ENCODE assay signal across 9 mouse cellular contexts in the genomic region with DNA sequence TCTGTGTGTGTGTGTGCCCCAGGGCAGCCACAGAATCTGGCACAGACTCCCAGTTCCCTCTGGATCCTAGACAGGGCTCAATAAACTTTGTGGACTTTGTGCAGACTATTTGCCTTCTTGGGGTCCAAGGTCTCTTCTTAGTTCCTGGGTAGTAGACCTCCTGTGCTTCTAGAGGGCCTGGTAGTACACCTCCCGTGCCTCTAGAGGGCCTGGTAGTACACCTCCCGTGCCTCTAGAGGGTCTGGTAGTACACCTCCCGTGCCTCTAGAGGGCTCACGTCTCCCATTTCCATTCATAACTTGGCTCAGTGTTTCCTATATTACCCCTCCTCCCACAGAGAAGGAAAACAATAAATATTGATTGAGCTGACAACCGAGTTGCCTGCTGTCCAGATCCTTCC. TPM values are rescaled to one million over a fixed set of nuclear protein-coding genes. Genes with fewer than 3 reads are reported as not detected.
DNase-seq lines count a peak whose midpoint lies in the region; TF ChIP-seq lines count a peak whose summit lies in the region.
"Had no signal": no experiment of that assay in that cellular context is flagged by ENCODE, and none has a peak within 500 bp of the region (broad histone marks: within the 10 kb centered on the region; RNA-seq: fewer than 3 reads in every experiment).

No protein-coding gene starts in this region.

- H3K4me1 ChIP-seq in spleen, adult 2 months (ENCODE audit: control insufficient read depth, insufficient read depth, insufficient read length), result no peaks in the 10 kb centered on the region
- peaks cover 14% of the 10 kb centered on the region for H3K4me1 ChIP-seq in small intestine, adult 2 months (ENCODE audit: control insufficient read depth, insufficient read depth, insufficient read length, low read length)
- H3K4me1 ChIP-seq in forebrain, embryonic 10.5 days, result peaks cover 5% of the 10 kb centered on the region; the same call in 1 of the 2 replicates
- H3K4me1 ChIP-seq: limb, embryonic 15.5 days had no signal

- peak; percentile 63 for TF ChIP-seq CTCF in gastrocnemius, adult 2 months (IDR thresholded peaks at IDR 0.05)
- peak; percentile 22; the same call in 1 of the 2 replicates for TF ChIP-seq CTCF in spleen, adult 2 months (IDR thresholded peaks at IDR 0.05; ENCODE audit: extremely low read depth, insufficient read depth, insufficient read length, insufficient replicate concordance)
- TF ChIP-seq CTCF in small intestine, adult 2 months (IDR thresholded peaks at IDR 0.05; ENCODE audit: extremely low read depth, insufficient read length, insufficient replicate concordance, low read depth, low read length), result peak; percentile 99; the same call in 1 of the 2 replicates

- intact Hi-C loops in gastrocnemius, adult 2 months (cut with DNase I), result no loop called here
- intact Hi-C loops in gastrocnemius, postnatal 14 days (cut with DNase I; ENCODE audit: low total_unique reads), result no loop called here

- H3K36me3 ChIP-seq in spleen, adult 2 months (ENCODE audit: control insufficient read depth, insufficient read depth, low read length), result no peaks in the 10 kb centered on the region
- no peaks in the 10 kb centered on the region for H3K36me3 ChIP-seq in small intestine, adult 2 months (ENCODE audit: control insufficient read depth, insufficient read depth, low read length)
- H3K36me3 ChIP-seq in forebrain, embryonic 10.5 days (replicated peaks), result no peaks in the 10 kb centered on the region
- H3K36me3 ChIP-seq: limb, embryonic 15.5 days had no signal

- WGBS in spleen, adult 2 months, result 25% methylated on average over 5 of the region's 5 CpGs
- 6% methylated on average over 5 of the region's 5 CpGs for WGBS in small intestine, adult 2 months
- WGBS in forebrain, embryonic 10.5 days, result 31% methylated on average over 5 of the region's 5 CpGs

- TF ChIP-seq POLR2A in spleen, adult 2 months (IDR thresholded peaks at IDR 0.05; ENCODE audit: low read depth, low read length), result no peak
- TF ChIP-seq POLR2A in small intestine, adult 2 months (IDR thresholded peaks at IDR 0.05; ENCODE audit: low read depth, low read length), result no peak

- no peak overlapping the region for H3K27ac ChIP-seq in gastrocnemius, adult 2 months
- no peak overlapping the region for H3K27ac ChIP-seq in spleen, adult 2 months (ENCODE audit: insufficient read depth, low read length)
- peak overlapping the region; percentile 33; the same call in 1 of the 2 replicates for H3K27ac ChIP-seq in small intestine, adult 2 months (ENCODE audit: insufficient read depth, low read depth, low read length)
- H3K27ac ChIP-seq in forebrain, embryonic 10.5 days, result no peak overlapping the region
- H3K27ac ChIP-seq: limb, embryonic 15.5 days had no signal

- H3K4me3 ChIP-seq in gastrocnemius, adult 2 months, result no peak overlapping the region
- H3K4me3 ChIP-seq in spleen, adult 2 months (ENCODE audit: extremely low read depth, insufficient read depth, insufficient read length), result no peak overlapping the region
- peak overlapping the region; percentile 33 for H3K4me3 ChIP-seq in small intestine, adult 2 months (ENCODE audit: low read depth, low read length)
- H3K4me3 ChIP-seq in forebrain, embryonic 10.5 days, result no peak overlapping the region
- H3K4me3 ChIP-seq: limb, embryonic 15.5 days had no signal

- H3K27me3 ChIP-seq in spleen, adult 2 months (ENCODE audit: control insufficient read depth, insufficient read depth, low read length), result no peaks in the 10 kb centered on the region
- no peaks in the 10 kb centered on the region for H3K27me3 ChIP-seq in small intestine, adult 2 months (ENCODE audit: control insufficient read depth, insufficient read depth, low read length)
- H3K27me3 ChIP-seq in forebrain, embryonic 10.5 days (ENCODE audit: poor library complexity, severe bottlenecking), result no peaks in the 10 kb centered on the region
- H3K27me3 ChIP-seq: limb, embryonic 15.5 days had no signal

- no peaks in the 10 kb centered on the region for H3K9me3 ChIP-seq in forebrain, embryonic 10.5 days
- H3K9me3 ChIP-seq: limb, embryonic 15.5 days had no signal

- DNase-seq in gastrocnemius, adult 2 months, result no peak
- DNase-seq in gastrocnemius, postnatal 14 days, result no peak
- no peak for DNase-seq in spleen, adult 2 months (ENCODE audit: low read depth in 1 of 2, low spot score in 2 of 2)
- DNase-seq in spleen, adult 12 weeks (ENCODE audit: low spot score), result no peak
- DNase-seq in embryo, embryonic 10.5 days (ENCODE audit: low spot score), result peak; percentile 74
- DNase-seq in layer of hippocampus, postnatal 10 days (ENCODE audit: low spot score in 2 of 2), result peak; percentile 63 to 69
- no peak for DNase-seq in forebrain, embryonic 10.5 days (ENCODE audit: extremely low spot score, low spot score)

RNA-seq across cellular contexts. Expression of a gene that starts 4.9 kb away (rescaled TPM):
- not detected for total RNA-seq in gastrocnemius, adult 2 months (2021)
- under 1 TPM; 0.09 to 0.29 TPM for total RNA-seq in gastrocnemius, postnatal 14 days (2021)
- polyA plus RNA-seq in spleen, adult 2 months (2012; rRNA removed), result 0.13 and 0.18 TPM in 2 replicates
- total RNA-seq in layer of hippocampus, postnatal 10 days (2021), result under 1 TPM; 0.51 to 0.78 TPM
- polyA plus RNA-seq in small intestine, adult 2 months (2012; rRNA removed), result 0.08 and 0.39 TPM in 2 replicates
- polyA plus RNA-seq in forebrain, embryonic 10.5 days (2016; fragmentation: Nextera tagmentation; extraction: Ambion mirVana), result not detected in 2 replicates

RNA-seq across cellular contexts. Expression of a gene that starts 10.4 kb away (rescaled TPM):
- not detected for total RNA-seq in gastrocnemius, adult 2 months (2021)
- total RNA-seq in gastrocnemius, postnatal 14 days (2021), result not detected
- polyA plus RNA-seq in spleen, adult 2 months (2012; rRNA removed), result not detected in 2 replicates
- total RNA-seq in layer of hippocampus, postnatal 10 days (2021), result not detected
- polyA plus RNA-seq in small intestine, adult 2 months (2012; rRNA removed), result not detected in 2 replicates
- polyA plus RNA-seq in forebrain, embryonic 10.5 days (2016; fragmentation: Nextera tagmentation; extraction: Ambion mirVana), result not detected in 2 replicates

RNA-seq across cellular contexts. Expression of a gene that starts 23.8 kb away (rescaled TPM):
- not detected for total RNA-seq in gastrocnemius, adult 2 months (2021)
- not detected for total RNA-seq in gastrocnemius, postnatal 14 days (2021)
- polyA plus RNA-seq in spleen, adult 2 months (2012; rRNA removed), result 0.09 TPM in 1 of 2 replicates, not detected in the other
- not detected for total RNA-seq in layer of hippocampus, postnatal 10 days (2021)
- 0.15 and 0.37 TPM in 2 replicates for polyA plus RNA-seq in small intestine, adult 2 months (2012; rRNA removed)
- polyA plus RNA-seq in forebrain, embryonic 10.5 days (2016; fragmentation: Nextera tagmentation; extraction: Ambion mirVana), result 2.2 and 2.6 TPM in 2 replicates

RNA-seq across cellular contexts. Expression of a gene that starts 39.9 kb away (rescaled TPM):
- 1 to 10 TPM; 1.7 TPM for total RNA-seq in gastrocnemius, adult 2 months (2021)
- 1 to 10 TPM; 2.6 to 3.3 TPM for total RNA-seq in gastrocnemius, postnatal 14 days (2021)
- 4.2 and 4.4 TPM in 2 replicates for polyA plus RNA-seq in spleen, adult 2 months (2012; rRNA removed)
- total RNA-seq in layer of hippocampus, postnatal 10 days (2021), result 1 to 10 TPM; 7.7 to 9.7 TPM
- polyA plus RNA-seq in small intestine, adult 2 months (2012; rRNA removed), result 3.2 and 3.5 TPM in 2 replicates
- polyA plus RNA-seq in forebrain, embryonic 10.5 days (2016; fragmentation: Nextera tagmentation; extraction: Ambion mirVana), result 21.6 and 26.1 TPM in 2 replicates

RNA-seq across cellular contexts. Expression of a gene that starts 40.2 kb away (rescaled TPM):
- total RNA-seq in gastrocnemius, adult 2 months (2021), result 1 to 10 TPM in 1 of 2 experiments, under 1 TPM in 1; 0.73 to 1.0 TPM
- total RNA-seq in gastrocnemius, postnatal 14 days (2021), result 1 to 10 TPM; 4.5 to 5.4 TPM
- polyA plus RNA-seq in spleen, adult 2 months (2012; rRNA removed), result 9.6 and 13.5 TPM in 2 replicates
- total RNA-seq in layer of hippocampus, postnatal 10 days (2021), result 1 to 10 TPM; 7.5 to 8.0 TPM
- 7.3 and 8.1 TPM in 2 replicates for polyA plus RNA-seq in small intestine, adult 2 months (2012; rRNA removed)
- polyA plus RNA-seq in forebrain, embryonic 10.5 days (2016; fragmentation: Nextera tagmentation; extraction: Ambion mirVana), result 52.2 and 57.1 TPM in 2 replicates

Comparison
In these comparisons a context has a peak if more than half of its experiments do, and no peak if none do; other contexts are left out.
1. DNase-seq: peak in embryo, embryonic 10.5 days (single experiment) and layer of hippocampus, postnatal 10 days (2 of 2); none in gastrocnemius, adult 2 months (single experiment), gastrocnemius, postnatal 14 days (single experiment), spleen, adult 2 months (0 of 2), spleen, adult 12 weeks (single experiment) and forebrain, embryonic 10.5 days (single experiment).
2. CTCF ChIP-seq: peak in every context shown above with its lines; median percentile 99 in small intestine, adult 2 months; 63 in gastrocnemius, adult 2 months; 22 in spleen, adult 2 months.